Comparison of ENCODE assay signal across 10 mouse cellular contexts in genomic region chr10:126002818-126003506, GRCm38 (mm10). TPM values are rescaled to one million over a fixed set of nuclear protein-coding genes. Genes with fewer than 3 reads are reported as not detected.
DNase-seq lines count a peak whose midpoint lies in the region; ATAC-seq and TF ChIP-seq lines count a peak whose summit lies in the region.
"Had no signal": no experiment of that assay in that cellular context is flagged by ENCODE, and none has a peak within 500 bp of the region (broad histone marks: within the 10 kb centered on the region; RNA-seq: fewer than 3 reads in every experiment).

No protein-coding gene starts in this region.

- H3K9ac ChIP-seq in forebrain, postnatal 0 days = no peak overlapping the region
- no peak overlapping the region for H3K9ac ChIP-seq in kidney, embryonic 16.5 days (replicated peaks; ENCODE audit: low read length)
- H3K9ac ChIP-seq in neural tube, embryonic 15.5 days (replicated peaks) = no peak overlapping the region

- H3K4me1 ChIP-seq in forebrain, postnatal 0 days (ENCODE audit: insufficient read depth) = no peaks in the 10 kb centered on the region
- H3K4me1 ChIP-seq in kidney, embryonic 16.5 days (ENCODE audit: insufficient read depth, low read length) = peaks cover 3% of the 10 kb centered on the region
- peaks cover 23% of the 10 kb centered on the region for H3K4me1 ChIP-seq in neural tube, embryonic 15.5 days

- no peak overlapping the region for H3K27ac ChIP-seq in forebrain, postnatal 0 days (ENCODE audit: low read depth, low read length)
- peak overlapping the region; percentile 82 for H3K27ac ChIP-seq in kidney, embryonic 16.5 days (ENCODE audit: low read length)
- H3K27ac ChIP-seq in neural tube, embryonic 15.5 days (replicated peaks) = 0 out of 2 replicates have a peak overlapping the region, but pooled peaks have one; percentile 6

- peak overlapping the region; percentile 26; the same call in 1 of the 2 replicates for H3K4me2 ChIP-seq in forebrain, postnatal 0 days (ENCODE audit: low read depth)
- H3K4me2 ChIP-seq in kidney, embryonic 16.5 days (replicated peaks; ENCODE audit: low read depth, low read length) = no peak overlapping the region
- H3K4me2 ChIP-seq in neural tube, embryonic 15.5 days = peak overlapping the region; percentile 33

- WGBS in forebrain, postnatal 0 days = 46% methylated on average over 18 of the region's 18 CpGs
- 64% methylated on average over 18 of the region's 18 CpGs for WGBS in kidney, embryonic 16.5 days
- WGBS in neural tube, embryonic 15.5 days = 24% methylated on average over 18 of the region's 18 CpGs

- peak; percentile 63; the same call in 1 of the 2 replicates for ATAC-seq in forebrain, postnatal 0 days
- peak; percentile 66 for ATAC-seq in kidney, embryonic 16.5 days (ENCODE audit: low FRiP score, low TSS enrichment)
- no peak for ATAC-seq in neural tube, embryonic 15.5 days (ENCODE audit: low FRiP score)

- no peaks in the 10 kb centered on the region for H3K27me3 ChIP-seq in forebrain, postnatal 0 days (ENCODE audit: insufficient read depth, low read length)
- H3K27me3 ChIP-seq in kidney, embryonic 16.5 days (ENCODE audit: insufficient read depth, low read length) = no peaks in the 10 kb centered on the region
- no peaks in the 10 kb centered on the region for H3K27me3 ChIP-seq in neural tube, embryonic 15.5 days (replicated peaks)
- H3K27me3 ChIP-seq: CH12.LX had no signal

- no peaks in the 10 kb centered on the region for H3K9me3 ChIP-seq in forebrain, postnatal 0 days (ENCODE audit: low read length)
- H3K9me3 ChIP-seq in kidney, embryonic 16.5 days (ENCODE audit: low read length) = no peaks in the 10 kb centered on the region
- H3K9me3 ChIP-seq in neural tube, embryonic 15.5 days (replicated peaks) = no peaks in the 10 kb centered on the region

- peak; percentile 46 to 60 for DNase-seq in layer of hippocampus, adult 18-20 months (ENCODE audit: low spot score in 2 of 2)
- no peak for DNase-seq in layer of hippocampus, postnatal 10 days (ENCODE audit: low spot score in 2 of 2)
- DNase-seq in forebrain, postnatal 0 days = peak; percentile 46
- DNase-seq in thymus, postnatal 4 days = no peak
- no peak for DNase-seq in ovary, adult 18-20 months (ENCODE audit: low spot score)
- DNase-seq in layer of hippocampus, adult 9-10 months (ENCODE audit: low spot score) = no peak
- DNase-seq: adrenal gland, adult 2 months had no signal

- no peak overlapping the region for H3K4me3 ChIP-seq in forebrain, postnatal 0 days (ENCODE audit: low read depth, low read length)
- H3K4me3 ChIP-seq in kidney, embryonic 16.5 days (ENCODE audit: low read length) = no peak overlapping the region
- H3K4me3 ChIP-seq in neural tube, embryonic 15.5 days (replicated peaks) = no peak overlapping the region

- H3K36me3 ChIP-seq in forebrain, postnatal 0 days (ENCODE audit: insufficient read depth) = no peaks in the 10 kb centered on the region
- peaks cover 51% of the 10 kb centered on the region for H3K36me3 ChIP-seq in kidney, embryonic 16.5 days (ENCODE audit: insufficient read depth, low read length)
- peaks cover 6% of the 10 kb centered on the region; the same call in 1 of the 2 replicates for H3K36me3 ChIP-seq in neural tube, embryonic 15.5 days

- TF ChIP-seq CTCF in forebrain, postnatal 0 days (IDR thresholded peaks at IDR 0.05; ENCODE audit: low read depth) = no peak

RNA-seq across cellular contexts. Expression of gene Lrig3, which starts 37.0 kb away (rescaled TPM):
- 1 to 10 TPM; 4.0 to 5.6 TPM for total RNA-seq in layer of hippocampus, adult 18-20 months (2021)
- 1 to 10 TPM; 3.0 to 4.0 TPM for total RNA-seq in layer of hippocampus, postnatal 10 days (2021)
- total RNA-seq in forebrain, postnatal 0 days (2014; rRNA removed) = 2.8 and 5.2 TPM in 2 replicates
- polyA plus RNA-seq in forebrain, postnatal 0 days (2015; fragmentation: Nextera tagmentation; extraction: Ambion mirVana) = 1.6 and 1.7 TPM in 2 replicates
- 18.1 and 22.7 TPM in 2 replicates for polyA plus RNA-seq in kidney, embryonic 16.5 days (2015; fragmentation: Nextera tagmentation; extraction: Ambion mirVana)
- polyA plus RNA-seq in neural tube, embryonic 15.5 days (2015; fragmentation: Nextera tagmentation; extraction: Ambion mirVana) = 3.2 and 5.2 TPM in 2 replicates
- total RNA-seq: CH12.LX had no signal

Comparison
In these comparisons a context has a peak if more than half of its experiments do, and no peak if none do; other contexts are left out.
1. DNase-seq: peak in layer of hippocampus, adult 18-20 months (2 of 2) and forebrain, postnatal 0 days (single experiment); none in layer of hippocampus, postnatal 10 days (0 of 2), thymus, postnatal 4 days (single experiment), ovary, adult 18-20 months (single experiment) and layer of hippocampus, adult 9-10 months (single experiment).